Mouse (Mus musculus) cerebellum, postnatal 14 days (tissue): ENCODE data around the gene 4930469K13Rik.
A peak's percentile ranks its signal among the peaks of the same experiment; 100 is the strongest.

Experiments used
- DNase-seq, 2 experiments: peaks; one replicate each; pipeline ENCODE4 v3.0.0; 2021; ENCODE audit warnings: mixed read lengths in 2 of 2

4930469K13Rik gene

DNA sequence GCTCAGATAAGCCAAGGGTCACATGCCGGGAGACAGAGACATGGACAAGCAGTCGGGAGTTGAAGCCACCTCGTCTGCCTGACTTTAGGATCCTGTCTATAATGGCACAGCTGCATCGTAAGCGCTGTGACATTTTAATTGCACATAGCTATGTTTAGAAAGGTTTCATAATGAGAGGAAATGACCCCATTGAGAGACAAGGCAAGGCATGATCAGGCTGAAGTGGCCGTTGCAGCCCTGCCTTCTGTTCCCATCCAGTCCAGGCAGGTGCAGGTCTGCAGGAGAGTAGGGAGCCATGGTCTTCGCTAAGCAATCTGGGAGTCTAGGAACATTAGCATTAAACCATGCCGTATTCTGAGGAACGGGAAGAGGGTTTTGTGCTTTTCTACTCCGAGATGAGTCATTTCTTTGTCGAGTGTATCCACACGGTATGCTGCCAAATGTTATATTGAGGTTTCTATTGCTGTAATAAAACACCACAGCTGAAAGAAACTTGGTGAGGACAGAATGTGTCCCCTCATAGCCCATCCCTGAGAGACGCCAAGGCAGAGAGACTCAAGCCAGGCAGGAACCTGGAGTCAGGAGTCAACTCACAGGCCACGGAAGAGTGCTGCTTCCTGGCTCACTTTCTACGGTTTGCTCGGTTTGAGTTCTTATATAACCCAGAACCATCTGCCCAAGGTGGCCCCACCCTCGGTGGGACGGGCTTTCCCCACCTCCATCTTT, 165.8 kb downstream of the 4930469K13Rik start:
- no peak for DNase-seq

DNA sequence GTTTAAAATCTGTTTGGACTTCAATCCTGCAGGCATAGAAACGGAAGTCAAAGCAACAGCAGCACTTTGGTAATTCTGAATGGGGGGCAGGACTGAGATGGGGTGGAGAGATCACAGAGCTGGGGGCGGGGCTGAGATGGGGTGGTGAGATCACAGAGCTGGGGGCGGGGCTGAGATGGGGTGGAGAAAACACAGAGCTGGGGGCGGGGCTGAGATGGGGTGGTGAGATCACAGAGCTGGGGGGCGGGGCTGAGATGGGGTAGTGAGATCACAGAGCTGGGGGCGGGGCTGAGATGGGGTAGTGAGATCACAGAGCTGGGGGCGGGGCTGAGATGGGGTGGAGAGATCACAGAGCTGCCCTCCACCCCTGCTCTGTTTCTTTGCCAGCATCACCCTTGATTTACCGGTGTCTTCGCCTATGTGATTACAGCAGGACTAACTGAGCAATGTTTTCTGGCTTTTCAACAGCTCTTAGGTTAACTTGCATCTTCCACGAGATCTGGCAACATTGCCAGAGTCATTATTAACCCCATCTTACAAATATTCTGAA, 166.4 kb downstream of the 4930469K13Rik start:
- no peak for DNase-seq

DNA sequence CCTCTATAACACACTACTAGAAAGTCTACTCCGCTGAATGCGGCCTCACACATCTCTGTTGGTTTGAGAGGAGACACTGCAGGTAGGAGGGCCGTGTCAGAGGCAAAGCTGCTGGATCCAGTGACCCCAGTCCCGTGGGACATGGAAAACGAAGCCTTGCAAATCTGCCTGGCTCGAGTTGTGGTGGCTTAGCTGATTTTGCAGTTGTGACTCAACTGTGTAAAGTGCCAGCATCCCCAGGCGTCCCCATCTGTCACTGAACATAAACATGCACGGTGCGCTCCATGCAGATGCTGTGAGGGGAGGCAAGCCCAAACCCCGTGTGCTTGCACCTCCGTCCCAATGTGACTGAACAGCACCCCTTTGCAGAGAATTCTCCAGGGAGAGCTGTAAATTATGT, 168.9 kb downstream of the 4930469K13Rik start:
- no peak for DNase-seq

DNA sequence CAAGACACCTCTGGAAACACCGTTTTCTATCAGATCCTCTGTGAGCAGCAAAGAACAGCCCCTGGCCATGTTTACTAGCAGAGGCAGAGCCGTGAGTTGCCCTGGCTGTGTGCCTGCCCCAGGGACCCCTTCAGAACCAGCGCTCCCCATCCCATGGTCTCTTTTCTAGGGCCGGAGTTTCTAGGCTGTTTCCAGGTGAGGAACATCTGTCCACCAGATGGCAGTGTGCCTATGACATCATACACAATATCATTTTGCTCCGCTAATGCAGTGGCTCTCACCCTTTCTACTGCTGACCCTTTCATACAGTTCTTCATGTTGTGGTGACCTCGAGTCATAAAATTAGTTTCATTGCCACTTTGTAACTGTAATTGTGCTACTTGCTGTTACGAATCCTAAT, 169.7 kb downstream of the 4930469K13Rik start:
- DNase-seq, result peak in 1 of 2 experiments; percentile 36

DNA sequence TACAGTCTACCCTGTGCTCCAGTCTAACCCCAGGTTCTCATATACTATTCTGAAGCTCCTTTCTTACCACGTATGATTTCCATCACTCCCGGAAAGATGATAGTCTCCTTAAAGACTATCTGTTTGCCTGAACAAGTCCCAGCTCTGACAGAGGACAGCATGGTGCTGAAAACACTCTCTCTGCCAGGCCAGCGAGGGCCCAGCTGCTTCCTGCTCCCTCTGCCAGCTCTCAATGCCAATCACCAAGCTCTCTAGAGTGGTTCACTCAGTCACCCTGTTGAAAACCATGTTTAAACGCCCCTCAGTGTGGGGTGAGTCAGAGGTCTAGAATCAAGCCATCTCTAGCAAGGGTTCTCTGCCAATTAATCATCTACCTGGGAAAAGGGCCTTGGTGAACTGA, 170.5 kb downstream of the 4930469K13Rik start:
- DNase-seq, result peak; percentile 64 to 66

DNA sequence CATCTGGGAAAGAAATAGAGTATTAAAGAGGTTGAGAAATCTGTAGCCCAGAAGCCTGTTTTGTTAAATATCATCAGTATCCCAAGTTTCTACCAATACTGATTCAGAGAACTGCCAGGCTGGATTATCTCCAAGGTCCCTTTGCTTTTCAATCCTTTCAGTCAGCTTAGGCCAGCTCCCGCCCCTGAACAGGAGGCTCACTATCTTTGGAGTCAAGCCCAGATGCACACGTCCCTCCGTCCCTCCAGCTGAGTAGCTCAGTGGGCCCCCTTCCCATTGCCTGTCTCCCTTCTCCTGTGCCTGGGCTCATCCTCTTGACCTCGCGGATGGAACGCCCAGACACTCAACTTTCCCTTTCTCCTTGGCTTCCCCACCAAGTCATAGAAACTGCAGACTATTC, 171.0 kb downstream of the 4930469K13Rik start:
- DNase-seq, result peak; percentile 41 to 43

DNA sequence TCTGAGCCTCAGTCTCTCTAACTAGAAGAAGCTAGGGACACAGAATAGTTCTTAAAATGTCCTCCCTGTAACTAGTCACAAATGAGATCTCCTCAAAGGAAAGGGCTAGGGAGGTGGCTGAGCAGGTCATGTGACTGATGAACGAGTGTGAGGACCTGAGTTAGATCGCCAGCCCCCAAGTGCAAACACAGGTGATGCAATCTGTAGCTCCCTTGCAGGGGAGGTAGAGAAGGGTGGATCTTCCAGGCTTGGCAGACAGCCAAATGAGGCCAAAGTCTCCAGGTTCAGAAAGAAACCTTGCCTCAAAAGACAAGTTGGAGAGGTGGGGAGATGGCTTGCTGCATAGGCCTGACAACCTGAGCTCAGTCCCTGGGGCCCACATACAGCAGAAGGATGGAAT, 171.8 kb downstream of the 4930469K13Rik start:
- DNase-seq, result peak in 1 of 2 experiments; percentile 29

DNA sequence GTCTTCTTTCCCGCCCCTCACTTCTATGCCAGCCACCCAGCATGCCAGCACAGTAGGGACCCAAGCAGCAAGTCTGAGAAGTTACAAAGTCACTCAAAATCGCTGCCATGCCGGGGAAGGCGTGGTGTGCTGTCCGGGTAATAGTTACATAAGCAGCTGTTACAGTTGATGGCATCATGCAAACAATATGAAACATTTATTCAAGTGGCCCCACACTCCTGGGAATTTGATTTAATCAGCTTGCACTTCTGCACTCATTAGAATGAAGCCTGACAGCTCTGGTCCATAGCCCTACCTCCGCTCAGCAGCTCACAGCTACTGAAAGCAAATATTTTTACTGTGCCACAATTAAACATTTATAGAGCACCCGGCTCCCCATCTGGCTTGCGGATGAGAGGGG, 172.6 kb downstream of the 4930469K13Rik start:
- no peak for DNase-seq
